Mouse (Mus musculus): ENCODE measurements around the gene Cstad.

The Cstad gene

GRCm38 (mm10) chr2:30593636-30594310, 1.1 kb upstream of the Cstad start:
- no peak for DNase-seq (ENCODE audit: low read depth in 1 of 2, low spot score in 2 of 2)

- no peak for DNase-seq (ENCODE audit: low read depth in 1 of 2, low spot score in 2 of 2)
Observed at GRCm38 (mm10) chr2:30595796-30596195, 956 bp downstream of the Cstad start.

GRCm38 (mm10) chr2:30599621-30600020, 4.8 kb downstream of the Cstad start:
- DNase-seq (ENCODE audit: low read depth in 1 of 2, low spot score in 2 of 2): no peak

GRCm38 (mm10) chr2:30600291-30600690, 5.5 kb downstream of the Cstad start:
- no peak for DNase-seq (ENCODE audit: low read depth in 1 of 2, low spot score in 2 of 2)

GRCm38 (mm10) chr2:30600965-30601841, 6.4 kb downstream of the Cstad start:
- DNase-seq (ENCODE audit: low read depth in 1 of 2, low spot score in 2 of 2): no peak

- no peak for DNase-seq (ENCODE audit: low read depth in 1 of 2, low spot score in 2 of 2)
Observed at GRCm38 (mm10) chr2:30602451-30602850, 7.6 kb downstream of the Cstad start.

GRCm38 (mm10) chr2:30603731-30604130, 8.9 kb downstream of the Cstad start:
- DNase-seq (ENCODE audit: low read depth in 1 of 2, low spot score in 2 of 2): no peak

- DNase-seq (ENCODE audit: low read depth in 1 of 2, low spot score in 2 of 2): peak in 1 of 2 experiments; percentile 27
Observed at GRCm38 (mm10) chr2:30604880-30605761, 10.3 kb downstream of the Cstad start.

- DNase-seq (ENCODE audit: low read depth in 1 of 2, low spot score in 2 of 2): no peak
Observed at GRCm38 (mm10) chr2:30605762-30606051, 10.9 kb downstream of the Cstad start.

GRCm38 (mm10) chr2:30606621-30607052, 11.8 kb downstream of the Cstad start:
- DNase-seq (ENCODE audit: low read depth in 1 of 2, low spot score in 2 of 2): no peak

- no peak for DNase-seq (ENCODE audit: low read depth in 1 of 2, low spot score in 2 of 2)
Observed at GRCm38 (mm10) chr2:30607941-30608340, 13.1 kb downstream of the Cstad start.

- DNase-seq (ENCODE audit: low read depth in 1 of 2, low spot score in 2 of 2): no peak
Observed at GRCm38 (mm10) chr2:30608690-30609201, 13.9 kb downstream of the Cstad start.

GRCm38 (mm10) chr2:30613574-30613973, 18.7 kb downstream of the Cstad start:
- DNase-seq (ENCODE audit: low read depth in 1 of 2, low spot score in 2 of 2): no peak

- DNase-seq (ENCODE audit: low read depth in 1 of 2, low spot score in 2 of 2): no peak
Observed at GRCm38 (mm10) chr2:30614151-30614923, 19.5 kb downstream of the Cstad start.

- DNase-seq (ENCODE audit: low read depth in 1 of 2, low spot score in 2 of 2): no peak
Observed at GRCm38 (mm10) chr2:30615869-30616268, 21.0 kb downstream of the Cstad start.

GRCm38 (mm10) chr2:30616464-30616863, 21.6 kb downstream of the Cstad start:
- DNase-seq (ENCODE audit: low read depth in 1 of 2, low spot score in 2 of 2): no peak

- no peak for DNase-seq (ENCODE audit: low read depth in 1 of 2, low spot score in 2 of 2)
Observed at GRCm38 (mm10) chr2:30618487-30619248, 23.8 kb downstream of the Cstad start.

GRCm38 (mm10) chr2:30623873-30624272, 29.0 kb downstream of the Cstad start:
- DNase-seq (ENCODE audit: low read depth in 1 of 2, low spot score in 2 of 2): no peak

GRCm38 (mm10) chr2:30625296-30625826, 30.5 kb downstream of the Cstad start:
- DNase-seq (ENCODE audit: low read depth in 1 of 2, low spot score in 2 of 2): no peak
